Mouse (Mus musculus): Measurements from ENCODE around the gene Mast4. TPM values are rescaled to one million over a fixed set of nuclear protein-coding genes. Genes with fewer than 3 reads are reported as not detected.

Gene Mast4
- total and polyA plus RNA-seq, 3 experiments = 8.5 to 33.1 (median 23.6) TPM

- TF ChIP-seq EP300 (IDR thresholded peaks at IDR 0.05; ENCODE audit: insufficient read depth, low read depth, low read length) (no peak), CTCF (IDR thresholded peaks at IDR 0.05) (no peak), POLR2A (IDR thresholded peaks at IDR 0.05; ENCODE audit: insufficient read depth, low read depth, low read length) (no peak)
- Histone ChIP-seq H3K27me3 (ENCODE audit: control insufficient read depth, insufficient read depth, low read length) (no peaks in the 10 kb centered on the region), H3K27ac (no peak overlapping the region), H3K9ac (ENCODE audit: low read depth, low read length) (no peak overlapping the region), H3K36me3 (ENCODE audit: control insufficient read depth, insufficient read depth, low read length) (no peaks in the 10 kb centered on the region; the same call in 1 of the 2 replicates), H3K4me1 (ENCODE audit: control insufficient read depth, insufficient read depth, low read length) (no peaks in the 10 kb centered on the region), H3K79me2 (replicated peaks; ENCODE audit: control insufficient read depth, insufficient read depth, low read length) (no peaks in the 10 kb centered on the region), H3K4me3 (no peak overlapping the region)
- intact Hi-C loops (cut with DNase I) = no loop called here
- no peak for DNase-seq
- 74% methylated on average over 1 of the region's 1 CpGs for WGBS
These were observed 570.1 kb downstream of the Mast4 start for GRCm38 (mm10) chr13:102764218-102764617.

DNA sequence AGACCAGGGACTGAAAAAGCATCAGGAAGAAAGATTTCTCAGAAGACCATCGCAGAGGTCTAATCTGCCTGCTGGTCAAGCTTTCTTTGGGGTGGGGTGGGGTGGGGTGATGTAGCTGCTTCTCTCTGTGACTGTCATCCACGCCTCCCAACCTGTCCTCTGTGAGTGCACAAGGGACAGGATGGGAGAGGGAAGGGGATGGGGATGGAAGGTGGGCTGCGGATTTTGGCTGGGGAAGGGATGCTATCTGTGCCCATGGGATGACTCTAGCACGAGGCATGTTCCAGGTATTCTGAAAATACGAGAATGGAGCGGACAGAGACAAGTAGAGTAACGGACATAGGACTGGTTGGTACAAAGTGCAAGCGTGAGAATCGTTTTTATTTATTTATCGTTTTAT is 572.1 kb downstream of the Mast4 start:
- intact Hi-C loops (cut with DNase I) = no loop called here
- WGBS = 91% methylated on average over 10 of the region's 10 CpGs
- no peaks in the 10 kb centered on the region for H3K79me2 ChIP-seq (replicated peaks; ENCODE audit: control insufficient read depth, insufficient read depth, low read length)

DNA sequence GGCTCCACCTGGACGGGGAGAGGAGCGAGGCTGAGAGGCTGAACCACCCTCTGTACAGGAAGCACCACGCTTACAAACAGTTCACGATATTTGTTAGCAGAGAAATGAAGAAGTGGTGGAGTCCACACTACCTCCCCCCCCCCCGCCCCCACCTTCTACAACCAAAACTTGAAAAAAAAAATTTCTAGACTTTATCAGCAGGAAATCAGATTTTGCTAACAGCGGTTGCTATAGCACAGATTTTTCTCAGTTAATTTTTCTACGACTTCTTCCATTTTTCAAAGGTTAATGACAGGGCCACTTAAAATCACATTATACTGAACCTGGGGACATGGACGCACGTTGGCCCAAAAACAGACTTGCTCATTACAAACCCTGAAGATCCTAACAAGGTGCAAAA is 572.9 kb downstream of the Mast4 start:
- Histone ChIP-seq H3K27me3 (ENCODE audit: control insufficient read depth, insufficient read depth, low read length) (no peaks in the 10 kb centered on the region), H3K4me1 (ENCODE audit: control insufficient read depth, insufficient read depth, low read length) (no peaks in the 10 kb centered on the region), H3K36me3 (ENCODE audit: control insufficient read depth, insufficient read depth, low read length) (no peaks in the 10 kb centered on the region; the same call in 1 of the 2 replicates), H3K9ac (ENCODE audit: low read depth, low read length) (no peak overlapping the region), H3K4me3 (no peak overlapping the region), H3K27ac (no peak overlapping the region), H3K79me2 (replicated peaks; ENCODE audit: control insufficient read depth, insufficient read depth, low read length) (no peaks in the 10 kb centered on the region)
- 91% methylated on average over 9 of the region's 9 CpGs for WGBS
- intact Hi-C loops (cut with DNase I) = no loop called here
- DNase-seq = no peak
- TF ChIP-seq EP300 (IDR thresholded peaks at IDR 0.05; ENCODE audit: insufficient read depth, low read depth, low read length) (no peak), POLR2A (IDR thresholded peaks at IDR 0.05; ENCODE audit: insufficient read depth, low read depth, low read length) (no peak), CTCF (IDR thresholded peaks at IDR 0.05) (no peak)

More for the DNA sequence above, 572.1 kb downstream of the Mast4 start:
- Histone ChIP-seq H3K27me3 (ENCODE audit: control insufficient read depth, insufficient read depth, low read length) (no peaks in the 10 kb centered on the region), H3K4me3 (no peak overlapping the region), H3K9ac (ENCODE audit: low read depth, low read length) (no peak overlapping the region), H3K4me1 (ENCODE audit: control insufficient read depth, insufficient read depth, low read length) (no peaks in the 10 kb centered on the region), H3K36me3 (ENCODE audit: control insufficient read depth, insufficient read depth, low read length) (no peaks in the 10 kb centered on the region; the same call in 1 of the 2 replicates), H3K27ac (no peak overlapping the region)
- TF ChIP-seq CTCF (IDR thresholded peaks at IDR 0.05) (no peak), EP300 (IDR thresholded peaks at IDR 0.05; ENCODE audit: insufficient read depth, low read depth, low read length) (no peak), POLR2A (IDR thresholded peaks at IDR 0.05; ENCODE audit: insufficient read depth, low read depth, low read length) (no peak)
- no peak for DNase-seq

- intact Hi-C loops (cut with DNase I) = no loop called here
- 88% methylated on average over 6 of the region's 6 CpGs for WGBS
- no peak for DNase-seq
- H3K9ac ChIP-seq (ENCODE audit: low read depth, low read length) = no peak overlapping the region
- no peaks in the 10 kb centered on the region for H3K27me3 ChIP-seq (ENCODE audit: control insufficient read depth, insufficient read depth, low read length)
- H3K4me3 ChIP-seq = no peak overlapping the region
- no peaks in the 10 kb centered on the region for H3K79me2 ChIP-seq (replicated peaks; ENCODE audit: control insufficient read depth, insufficient read depth, low read length)
- no peak for TF ChIP-seq EP300 (IDR thresholded peaks at IDR 0.05; ENCODE audit: insufficient read depth, low read depth, low read length)
- no peak for TF ChIP-seq CTCF (IDR thresholded peaks at IDR 0.05)
- no peak for TF ChIP-seq POLR2A (IDR thresholded peaks at IDR 0.05; ENCODE audit: insufficient read depth, low read depth, low read length)
- peaks cover 2% of the 10 kb centered on the region; the same call in 1 of the 2 replicates for H3K4me1 ChIP-seq (ENCODE audit: control insufficient read depth, insufficient read depth, low read length)
- H3K27ac ChIP-seq = no peak overlapping the region
- no peaks in the 10 kb centered on the region; the same call in 1 of the 2 replicates for H3K36me3 ChIP-seq (ENCODE audit: control insufficient read depth, insufficient read depth, low read length)
These were observed 576.3 kb downstream of the Mast4 start for GRCm38 (mm10) chr13:102758021-102758420.

- TF ChIP-seq POLR2A (IDR thresholded peaks at IDR 0.05; ENCODE audit: insufficient read depth, low read depth, low read length) (no peak), CTCF (IDR thresholded peaks at IDR 0.05) (no peak), EP300 (IDR thresholded peaks at IDR 0.05; ENCODE audit: insufficient read depth, low read depth, low read length) (no peak)
- no peaks in the 10 kb centered on the region for H3K79me2 ChIP-seq (replicated peaks; ENCODE audit: control insufficient read depth, insufficient read depth, low read length)
- no peak overlapping the region for H3K9ac ChIP-seq (ENCODE audit: low read depth, low read length)
- H3K27ac ChIP-seq = no peak overlapping the region
- H3K4me3 ChIP-seq = no peak overlapping the region
- intact Hi-C loops (cut with DNase I) = no loop called here
- DNase-seq = no peak
- 60% methylated on average over 8 of the region's 8 CpGs for WGBS
- no peaks in the 10 kb centered on the region for H3K27me3 ChIP-seq (ENCODE audit: control insufficient read depth, insufficient read depth, low read length)
- H3K4me1 ChIP-seq (ENCODE audit: control insufficient read depth, insufficient read depth, low read length) = peaks cover 2% of the 10 kb centered on the region; the same call in 1 of the 2 replicates
- no peaks in the 10 kb centered on the region; the same call in 1 of the 2 replicates for H3K36me3 ChIP-seq (ENCODE audit: control insufficient read depth, insufficient read depth, low read length)
These were observed 578.2 kb downstream of the Mast4 start for GRCm38 (mm10) chr13:102756071-102756470.

GRCm38 (mm10) chr13:102755124-102755523 is 579.2 kb downstream of the Mast4 start:
- no peak for DNase-seq
- intact Hi-C loops (cut with DNase I) = no loop called here

More at GRCm38 (mm10) chr13:102755124-102755523, 579.2 kb downstream of the Mast4 start:
- no peaks in the 10 kb centered on the region for H3K79me2 ChIP-seq (replicated peaks; ENCODE audit: control insufficient read depth, insufficient read depth, low read length)
- no peaks in the 10 kb centered on the region for H3K36me3 ChIP-seq (ENCODE audit: control insufficient read depth, insufficient read depth, low read length)
- no peaks in the 10 kb centered on the region for H3K27me3 ChIP-seq (ENCODE audit: control insufficient read depth, insufficient read depth, low read length)
- no peak for TF ChIP-seq EP300 (IDR thresholded peaks at IDR 0.05; ENCODE audit: insufficient read depth, low read depth, low read length)
- H3K27ac ChIP-seq = no peak overlapping the region
- 94% methylated on average over 8 of the region's 8 CpGs for WGBS
- no peak overlapping the region for H3K4me3 ChIP-seq
- peaks cover 2% of the 10 kb centered on the region; the same call in 1 of the 2 replicates for H3K4me1 ChIP-seq (ENCODE audit: control insufficient read depth, insufficient read depth, low read length)
- H3K9ac ChIP-seq (ENCODE audit: low read depth, low read length) = no peak overlapping the region

Data from heart, adult 2 months (tissue).